Mouse (Mus musculus): ENCODE data around the gene Ankzf1. TPM values are rescaled to one million over a fixed set of nuclear protein-coding genes. Genes with fewer than 3 reads are reported as not detected.

Ankzf1 gene
- polyA plus RNA-seq, 1 experiment from 2014 or later, result 27.5 TPM

DNA sequence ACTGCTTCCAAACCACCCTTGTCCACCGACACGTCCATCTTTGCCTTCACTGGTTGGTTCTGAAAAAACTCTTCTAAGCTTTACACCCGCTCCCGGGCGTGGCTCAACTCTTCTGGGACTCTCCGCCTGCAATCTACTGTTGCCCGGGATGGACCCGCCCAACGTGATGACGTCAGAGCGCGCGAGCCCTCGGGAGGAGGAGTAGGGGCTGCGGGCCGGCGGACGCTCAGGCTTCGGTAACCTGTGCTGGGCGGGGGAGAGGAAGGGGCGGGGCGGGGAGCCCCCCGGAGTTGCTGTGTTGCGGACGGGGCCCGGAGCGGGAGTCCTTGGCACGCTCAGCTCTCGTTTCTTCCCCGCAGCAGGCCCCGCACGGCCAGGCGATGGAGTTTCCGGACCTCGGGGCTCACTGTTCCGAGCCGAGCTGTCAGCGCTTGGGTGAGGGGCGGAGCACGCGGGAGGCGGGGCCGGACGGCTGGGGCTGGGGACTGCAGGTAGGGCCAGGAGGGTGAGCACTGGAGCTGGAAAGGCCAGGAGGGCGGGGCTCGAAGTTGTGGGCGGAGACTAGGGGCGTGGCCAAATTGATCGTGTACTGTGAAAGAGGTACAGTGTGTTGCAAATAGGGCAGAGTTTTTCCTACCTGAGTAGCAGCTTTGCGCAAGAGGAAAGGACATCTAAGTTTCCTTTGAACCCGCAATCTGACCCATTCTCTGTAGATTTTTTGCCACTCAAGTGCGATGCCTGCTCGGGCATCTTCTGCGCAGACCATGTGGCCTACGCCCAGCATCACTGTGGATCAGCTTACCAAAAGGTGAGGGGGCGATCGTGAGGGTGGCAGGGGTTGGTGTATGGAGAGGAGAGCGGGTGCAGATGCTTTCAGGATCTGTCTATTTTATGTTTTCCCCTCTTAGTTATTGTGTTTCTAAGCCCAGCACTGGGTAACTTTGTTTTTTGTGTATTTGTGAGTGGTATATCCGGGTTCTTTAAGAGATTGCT is 23.2 kb upstream of the Ankzf1 start, which contains the start of gene Zfand2b:
TSS of gene Zfand2b (plus strand) at position 175 of the 993 bp plus-strand sequence.
- H3K9ac ChIP-seq (replicated peaks), result peak within 1 kb of the TSS; percentile 70
- H3K4me1 ChIP-seq (replicated peaks), result peaks cover 14% of the 10 kb centered on the region
- peak; percentile 98 for ATAC-seq
- no peaks in the 10 kb centered on the region for H3K27me3 ChIP-seq
- peak within 1 kb of the TSS; percentile 86 for H3K27ac ChIP-seq
- WGBS, result 2% methylated on average over 52 of the region's 59 CpGs
- peak within 1 kb of the TSS; percentile 65 for H3K4me2 ChIP-seq (replicated peaks)
- peak within 1 kb of the TSS; percentile 74 for H3K4me3 ChIP-seq (replicated peaks)
- H3K36me3 ChIP-seq, result peaks cover 37% of the 10 kb centered on the region
- no peaks in the 10 kb centered on the region for H3K9me3 ChIP-seq

DNA sequence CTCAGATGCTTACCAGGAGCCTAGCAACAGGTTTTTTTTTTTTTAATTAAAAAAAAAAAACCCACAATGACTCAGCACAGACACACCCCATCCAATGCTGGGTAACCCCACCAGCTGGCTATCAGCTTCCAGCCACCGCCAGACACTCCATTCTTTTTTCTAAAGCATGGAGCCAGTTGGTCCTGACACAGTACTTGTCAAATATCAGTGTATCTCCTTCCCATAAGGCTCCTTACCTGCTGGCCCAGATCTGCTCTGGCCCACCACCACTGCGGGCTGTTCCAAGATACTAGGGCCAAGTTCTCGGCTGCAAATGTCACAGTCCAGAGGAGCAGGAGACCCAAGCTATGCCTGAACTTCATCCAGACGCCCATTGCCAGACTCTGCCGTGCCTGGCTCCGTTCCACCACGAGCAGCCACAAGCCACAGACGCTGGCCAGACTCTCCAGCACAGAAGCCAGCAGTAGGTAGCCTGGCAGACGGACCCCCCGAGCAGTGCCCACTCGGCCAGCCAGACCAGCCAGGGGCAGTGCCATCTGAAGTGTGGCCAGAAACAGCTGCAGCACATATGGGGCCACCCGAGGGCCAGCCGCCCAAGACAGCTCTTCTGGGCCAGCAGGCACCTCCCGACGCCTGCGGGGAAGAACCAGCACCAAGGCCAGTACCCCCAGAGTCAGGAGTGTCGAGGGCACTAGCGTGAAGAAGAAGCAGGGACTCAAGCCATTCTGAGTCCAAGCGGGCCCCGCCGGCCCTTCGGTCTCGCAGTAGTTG is 12.4 kb upstream of the Ankzf1 start:
- Histone ChIP-seq H3K9ac (replicated peaks) (peak overlapping the region; percentile 81), H3K36me3 (peaks cover 67% of the 10 kb centered on the region), H3K27ac (peak overlapping the region; percentile 65), H3K9me3 (no peaks in the 10 kb centered on the region), H3K4me3 (replicated peaks) (peak overlapping the region; percentile 62), H3K4me2 (replicated peaks) (peak overlapping the region; percentile 100), H3K4me1 (replicated peaks) (peaks cover 25% of the 10 kb centered on the region), H3K27me3 (no peaks in the 10 kb centered on the region)
- no peak; the same call in 1 of the 2 replicates for ATAC-seq
- WGBS, result 11% methylated on average over 23 of the region's 23 CpGs

DNA sequence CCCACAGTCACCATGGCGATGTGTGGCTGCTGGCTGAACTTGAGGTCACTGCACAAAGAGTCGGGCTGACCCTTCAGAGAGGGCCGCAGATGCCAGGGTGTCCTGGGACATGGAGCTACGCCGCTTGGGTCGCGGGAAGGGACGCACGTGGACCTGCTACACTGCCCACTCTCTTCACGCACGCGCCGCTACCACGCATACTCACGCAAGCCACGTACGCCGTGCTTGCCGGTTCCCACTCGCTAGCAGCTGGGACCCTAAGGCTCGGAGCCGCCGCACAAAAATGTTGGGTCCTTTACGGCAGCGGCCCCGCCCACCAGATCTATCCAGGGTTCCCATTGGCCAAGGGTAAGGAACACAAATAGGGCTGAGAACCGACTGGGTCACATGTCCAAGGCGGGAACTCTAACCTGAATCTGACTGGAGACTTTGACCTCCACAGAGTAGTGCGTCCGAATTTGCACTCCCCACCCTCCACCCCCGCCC is 11.8 kb upstream of the Ankzf1 start, which contains the start of gene Abcb6:
TSS of gene Abcb6 (minus strand) at position 288 of the 486 bp plus-strand sequence.
- Histone ChIP-seq H3K27ac (peak within 1 kb of the TSS; percentile 65), H3K9me3 (no peaks in the 10 kb centered on the region), H3K36me3 (peaks cover 68% of the 10 kb centered on the region), H3K4me1 (replicated peaks) (peaks cover 25% of the 10 kb centered on the region), H3K4me2 (replicated peaks) (peak within 1 kb of the TSS; percentile 100), H3K4me3 (replicated peaks) (peak within 1 kb of the TSS; percentile 62), H3K27me3 (no peaks in the 10 kb centered on the region), H3K9ac (replicated peaks) (peak within 1 kb of the TSS; percentile 81)
- under 1% methylated on average over 31 of the region's 31 CpGs for WGBS
- peak; percentile 94 for ATAC-seq

DNA sequence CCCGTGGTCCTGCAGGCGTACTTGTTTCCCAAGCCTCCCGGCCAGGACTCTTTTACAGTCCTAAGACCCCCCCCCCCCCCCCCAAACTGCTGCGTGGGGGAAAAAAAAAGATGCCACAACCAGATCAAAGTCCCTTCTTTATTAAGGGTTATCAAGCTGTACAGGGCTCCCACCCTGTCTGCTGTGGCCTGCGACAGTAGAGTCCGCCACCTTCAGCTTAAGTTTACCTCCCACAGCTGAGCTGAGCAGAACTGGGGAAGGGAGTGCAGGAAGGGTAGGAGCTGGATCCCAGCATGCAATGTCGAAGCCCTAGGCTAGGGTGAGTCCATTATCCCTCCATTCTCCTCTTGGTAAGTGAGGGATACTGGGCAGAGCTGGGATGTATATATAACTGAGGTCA is 11.2 kb upstream of the Ankzf1 start:
- peaks cover 68% of the 10 kb centered on the region for H3K36me3 ChIP-seq
- peak overlapping the region; percentile 100 for H3K4me2 ChIP-seq (replicated peaks)
- no peak overlapping the region for H3K9ac ChIP-seq (replicated peaks)
- H3K4me3 ChIP-seq (replicated peaks), result peak overlapping the region; percentile 62; the same call in 1 of the 2 replicates
- H3K9me3 ChIP-seq, result no peaks in the 10 kb centered on the region
- H3K27me3 ChIP-seq, result no peaks in the 10 kb centered on the region
- peaks cover 25% of the 10 kb centered on the region for H3K4me1 ChIP-seq (replicated peaks)
- WGBS, result 43% methylated on average over 7 of the region's 7 CpGs
- ATAC-seq, result peak; percentile 13; the same call in 1 of the 2 replicates
- H3K27ac ChIP-seq, result peak overlapping the region; percentile 19; the same call in 1 of the 2 replicates

DNA sequence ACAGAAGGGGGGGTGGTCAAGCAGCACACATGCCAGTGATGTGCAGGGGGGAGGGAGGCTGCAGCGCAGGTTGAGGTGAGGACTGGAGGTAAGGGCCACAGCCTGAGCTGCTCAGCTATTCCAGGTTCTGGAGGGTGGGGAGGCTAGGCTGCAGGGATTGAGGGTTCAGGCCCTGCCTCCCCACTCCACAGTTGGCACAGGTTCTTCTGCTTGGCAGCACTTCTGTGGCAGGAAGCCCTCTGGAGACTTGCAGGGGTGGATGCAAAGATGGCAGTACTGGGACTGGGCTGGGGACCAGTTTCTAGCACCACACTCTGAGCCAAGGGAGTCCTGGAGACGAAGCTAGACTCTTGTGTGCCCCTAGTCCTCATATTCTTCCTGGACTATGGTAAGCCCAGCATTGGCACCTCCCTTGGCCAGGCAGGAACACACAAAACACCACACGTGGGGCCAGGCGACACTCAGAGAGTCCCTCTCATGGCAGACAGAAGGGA is 10.5 kb upstream of the Ankzf1 start:
- no peak overlapping the region for H3K4me2 ChIP-seq (replicated peaks)
- no peaks in the 10 kb centered on the region for H3K27me3 ChIP-seq
- no peak overlapping the region for H3K9ac ChIP-seq (replicated peaks)
- no peak overlapping the region for H3K27ac ChIP-seq
- no peak for ATAC-seq
- peaks cover 25% of the 10 kb centered on the region for H3K4me1 ChIP-seq (replicated peaks)
- peaks cover 68% of the 10 kb centered on the region for H3K36me3 ChIP-seq
- no peaks in the 10 kb centered on the region for H3K9me3 ChIP-seq
- H3K4me3 ChIP-seq (replicated peaks), result no peak overlapping the region
- WGBS, result 83% methylated on average over 4 of the region's 4 CpGs

DNA sequence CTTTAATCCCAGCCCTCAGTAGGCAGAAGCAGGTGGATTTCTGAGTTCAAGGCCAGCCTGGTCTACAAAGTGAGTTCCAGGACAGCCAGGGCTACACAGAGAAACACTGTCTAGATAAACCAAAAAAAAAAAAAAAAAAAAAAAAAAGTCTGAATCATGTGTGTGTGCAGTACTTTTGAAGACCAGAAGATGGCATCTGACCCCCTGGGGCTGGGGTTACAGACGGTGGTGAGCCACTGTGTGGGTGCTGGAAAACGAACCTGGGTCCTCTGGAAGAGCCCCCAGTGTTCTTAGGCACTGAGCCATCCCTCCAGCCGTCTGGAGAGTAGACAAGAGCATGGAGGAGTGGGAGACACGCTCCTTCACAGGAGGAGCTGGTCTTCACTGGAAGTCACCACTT is 9.8 kb upstream of the Ankzf1 start:
- no peak for ATAC-seq
- no peak overlapping the region for H3K27ac ChIP-seq
- H3K27me3 ChIP-seq, result no peaks in the 10 kb centered on the region
- no peak overlapping the region for H3K4me3 ChIP-seq (replicated peaks)
- 75% methylated on average over 4 of the region's 4 CpGs for WGBS
- H3K9ac ChIP-seq (replicated peaks), result no peak overlapping the region
- H3K36me3 ChIP-seq, result peaks cover 69% of the 10 kb centered on the region
- no peaks in the 10 kb centered on the region for H3K9me3 ChIP-seq
- peaks cover 25% of the 10 kb centered on the region for H3K4me1 ChIP-seq (replicated peaks)
- no peak overlapping the region for H3K4me2 ChIP-seq (replicated peaks)

DNA sequence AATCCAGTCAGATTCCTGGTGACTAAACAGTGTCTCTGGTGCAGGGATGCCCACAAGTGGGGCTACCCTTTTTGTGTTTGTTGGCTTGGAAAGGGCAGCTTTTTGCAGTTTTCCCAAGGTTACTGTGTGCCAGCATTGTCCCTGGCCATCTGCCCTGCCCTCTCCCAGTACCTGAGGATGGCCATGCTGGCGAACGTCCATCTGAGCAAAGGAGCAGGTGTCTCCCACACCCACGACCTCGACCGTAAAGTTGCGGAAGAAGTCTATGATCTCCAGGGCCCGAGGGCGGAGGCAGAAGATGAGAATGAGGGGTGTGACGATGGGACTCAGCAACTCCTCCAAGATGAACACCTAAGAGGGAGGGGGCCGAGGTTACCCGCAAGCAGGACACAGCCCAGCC is 6.5 kb upstream of the Ankzf1 start:
- Histone ChIP-seq H3K4me3 (replicated peaks) (no peak overlapping the region), H3K9ac (replicated peaks) (0 out of 2 replicates have a peak overlapping the region, but pooled peaks have one; percentile 14), H3K4me1 (replicated peaks) (peaks cover 11% of the 10 kb centered on the region), H3K27me3 (no peaks in the 10 kb centered on the region), H3K4me2 (replicated peaks) (no peak overlapping the region), H3K36me3 (peaks cover 74% of the 10 kb centered on the region), H3K27ac (no peak overlapping the region), H3K9me3 (no peaks in the 10 kb centered on the region)
- no peak for ATAC-seq
- WGBS, result 95% methylated on average over 11 of the region's 11 CpGs

DNA sequence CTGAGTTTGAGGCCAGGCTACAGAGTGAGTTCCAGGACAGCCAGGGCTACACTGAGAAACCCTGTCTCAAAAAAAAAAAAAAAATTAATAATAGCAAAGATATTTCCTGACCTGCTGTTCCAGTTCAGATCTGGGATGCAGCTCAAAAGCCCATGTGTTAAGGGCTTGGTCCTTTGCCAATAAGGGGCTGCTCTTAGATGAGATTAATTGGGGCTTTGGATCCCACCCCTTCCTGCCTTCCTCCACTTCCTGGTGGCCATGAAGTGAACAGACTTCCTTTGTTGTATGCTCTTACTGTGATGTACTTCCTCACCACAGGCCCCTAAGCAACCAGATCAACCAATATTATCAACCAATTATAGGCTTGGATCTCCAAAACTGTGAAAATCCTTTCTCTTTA is 4.8 kb upstream of the Ankzf1 start:
- Histone ChIP-seq H3K27ac (no peak overlapping the region), H3K9me3 (no peaks in the 10 kb centered on the region), H3K4me3 (replicated peaks) (no peak overlapping the region), H3K4me1 (replicated peaks) (peaks cover 16% of the 10 kb centered on the region), H3K27me3 (no peaks in the 10 kb centered on the region), H3K4me2 (replicated peaks) (no peak overlapping the region), H3K9ac (replicated peaks) (no peak overlapping the region), H3K36me3 (peaks cover 65% of the 10 kb centered on the region)
- no peak for ATAC-seq

DNA sequence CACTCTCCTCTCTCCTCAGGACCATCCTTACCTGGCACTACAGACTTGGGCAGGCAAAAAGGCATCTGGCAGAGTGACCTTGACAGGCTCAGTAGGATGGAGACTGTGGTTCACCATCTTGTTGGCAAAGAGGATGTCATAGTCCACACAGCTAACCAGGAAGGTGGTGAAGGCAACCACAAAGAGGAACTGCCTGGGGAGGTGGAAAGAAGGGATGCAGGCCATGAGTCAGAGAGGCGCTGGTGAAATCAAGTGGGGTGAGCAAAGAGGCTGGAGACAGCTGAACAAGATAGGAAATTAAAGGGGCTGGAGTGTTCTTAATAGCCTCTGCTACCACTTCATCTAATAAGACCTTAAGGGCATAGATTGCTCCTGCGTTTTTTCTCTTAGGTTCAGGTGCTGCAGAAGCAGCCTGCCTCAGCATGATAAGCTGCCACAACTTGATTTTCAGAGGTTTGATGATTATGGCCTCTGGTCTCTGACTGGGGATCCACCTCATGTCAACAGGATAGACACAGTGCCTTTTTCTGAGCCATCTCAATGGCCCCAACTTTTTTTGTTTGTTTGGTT is 4.0 kb upstream of the Ankzf1 start:
- Histone ChIP-seq H3K9me3 (no peaks in the 10 kb centered on the region), H3K27ac (no peak overlapping the region), H3K36me3 (peaks cover 56% of the 10 kb centered on the region), H3K9ac (replicated peaks) (no peak overlapping the region), H3K4me1 (replicated peaks) (peaks cover 23% of the 10 kb centered on the region), H3K4me2 (replicated peaks) (no peak overlapping the region), H3K27me3 (no peaks in the 10 kb centered on the region), H3K4me3 (replicated peaks) (no peak overlapping the region)
- no peak for ATAC-seq
- 89% methylated on average over 2 of the region's 2 CpGs for WGBS

DNA sequence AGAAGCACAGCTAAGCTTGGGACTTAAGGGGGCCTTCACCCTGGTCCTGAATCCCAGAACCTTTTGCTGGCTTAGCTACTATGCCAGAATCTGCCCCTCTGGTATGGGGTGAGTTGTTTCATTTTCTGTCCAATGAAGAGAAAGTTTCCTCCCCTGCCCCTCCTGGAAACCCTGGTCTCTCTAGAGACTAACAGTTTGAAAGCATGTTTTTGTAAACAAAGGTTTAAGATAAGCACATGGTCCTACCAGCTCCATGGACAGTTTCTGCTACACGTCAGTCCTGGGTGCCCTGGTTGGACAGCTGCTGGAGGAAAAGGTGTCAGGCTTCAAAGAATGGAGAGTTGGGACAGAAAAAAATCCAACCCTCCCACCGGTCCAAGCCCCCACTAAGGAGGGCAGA is 1.4 kb upstream of the Ankzf1 start:
- Histone ChIP-seq H3K9ac (replicated peaks) (no peak overlapping the region), H3K4me1 (replicated peaks) (peaks cover 30% of the 10 kb centered on the region), H3K36me3 (peaks cover 37% of the 10 kb centered on the region), H3K4me2 (replicated peaks) (peak overlapping the region; percentile 94), H3K9me3 (no peaks in the 10 kb centered on the region), H3K4me3 (replicated peaks) (peak overlapping the region; percentile 82), H3K27ac (no peak overlapping the region), H3K27me3 (no peaks in the 10 kb centered on the region)
- WGBS, result 86% methylated on average over 2 of the region's 2 CpGs
- ATAC-seq, result no peak

DNA sequence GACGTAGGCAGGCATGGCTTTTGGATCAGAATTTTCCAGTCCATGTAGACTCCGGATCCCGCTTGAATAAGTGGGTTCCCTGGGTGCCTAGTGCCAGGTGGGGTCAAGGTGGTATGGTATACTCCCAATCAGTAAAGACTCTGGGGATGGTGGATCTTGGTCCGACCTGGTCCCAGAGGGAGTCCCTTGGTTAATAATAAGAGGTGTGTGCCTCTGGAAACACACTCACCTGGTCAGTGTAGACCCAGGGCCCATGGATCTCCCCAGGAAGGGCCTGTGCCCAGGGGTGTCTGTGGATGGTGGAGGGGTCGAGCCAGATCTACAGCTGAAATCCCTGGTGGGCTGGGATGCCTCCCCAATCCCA is 711 bp upstream of the Ankzf1 start:
- Histone ChIP-seq H3K4me2 (replicated peaks) (peak overlapping the region; percentile 94), H3K27me3 (no peaks in the 10 kb centered on the region), H3K27ac (peak overlapping the region; percentile 93), H3K4me3 (replicated peaks) (peak overlapping the region; percentile 82), H3K36me3 (peaks cover 37% of the 10 kb centered on the region), H3K4me1 (replicated peaks) (peaks cover 30% of the 10 kb centered on the region), H3K9me3 (no peaks in the 10 kb centered on the region), H3K9ac (replicated peaks) (peak overlapping the region; percentile 96)
- WGBS, result 45% methylated on average over 5 of the region's 5 CpGs
- no peak for ATAC-seq

Data from midbrain, embryonic 13.5 days (tissue).